Mouse (Mus musculus) adrenal gland, postnatal 36 days (tissue): ENCODE measurements at regions not wholly inside any gene's neighbourhood (a gene's known extent, or its start where the extent isn't known, plus 50 kb on each side); places are given as distances from the start of the nearest gene placed in this dataset.
A peak's percentile ranks its signal among the peaks of the same experiment; 100 is the strongest.

Source experiments
- DNase-seq, 2 experiments: peaks; one replicate each; pipeline ENCODE4 v3.0.0; 2021; ENCODE audit warnings: mixed read lengths in 1 of 2

DNA sequence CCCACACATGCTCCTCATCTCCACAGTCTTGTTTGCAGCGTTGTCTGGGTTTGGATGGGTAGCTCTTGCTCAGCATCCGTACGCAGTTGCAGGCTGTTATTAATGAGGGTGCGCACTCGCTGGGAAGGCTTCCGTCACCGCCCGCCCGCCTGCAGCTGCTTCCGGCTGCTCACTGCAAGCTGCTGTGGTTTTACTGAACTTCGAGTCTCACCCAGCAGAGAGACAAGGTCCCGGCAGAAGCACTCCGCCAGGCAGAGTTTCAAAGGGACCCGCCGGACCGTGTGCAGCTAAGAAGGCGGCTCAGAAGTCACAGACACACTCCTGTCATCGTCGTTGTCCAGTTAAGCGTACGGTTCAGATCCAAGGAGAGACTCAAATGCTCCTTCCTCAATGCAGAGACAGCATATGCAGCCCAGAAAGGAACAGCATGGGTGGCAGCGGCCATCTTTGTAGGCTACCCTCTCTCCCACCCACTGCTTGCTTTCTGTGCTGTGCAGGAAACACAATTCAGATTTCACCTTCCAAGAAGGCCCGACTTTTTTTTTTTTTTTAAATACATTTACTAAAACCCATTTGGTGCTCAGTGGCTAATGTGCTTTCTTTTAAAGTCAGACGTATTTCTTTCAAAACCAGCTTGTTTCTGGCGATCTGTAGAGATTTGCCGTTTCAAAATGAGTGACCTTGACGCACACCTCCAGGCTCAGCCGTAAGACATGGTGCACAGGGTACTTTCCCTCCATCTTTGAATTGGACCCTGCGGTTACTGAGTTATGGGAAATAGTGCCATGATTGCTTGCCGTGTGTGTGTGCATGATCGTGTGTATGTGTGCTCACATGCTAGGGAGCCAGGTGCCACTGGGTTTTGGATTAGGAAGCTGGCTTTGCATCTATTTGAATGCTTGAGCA, 169.2 kb upstream of the Map3k1 start:
- DNase-seq, result no peak

DNA sequence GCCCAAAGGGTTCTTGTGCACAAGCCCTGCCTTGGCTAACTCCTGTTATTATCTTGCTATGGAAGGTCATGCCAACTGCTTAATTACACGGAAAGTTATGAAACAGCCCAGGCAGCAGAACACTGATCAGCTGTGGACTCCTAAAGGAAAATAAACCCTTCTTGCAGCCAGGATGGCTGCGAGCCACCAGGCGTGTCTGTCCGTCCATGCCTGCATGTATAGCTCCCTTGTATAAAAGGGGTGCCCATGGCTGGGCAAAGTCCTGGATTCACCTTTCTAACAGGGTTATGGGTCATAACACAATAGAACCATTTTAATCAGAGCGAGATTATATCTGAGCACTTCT, 169.9 kb upstream of the Map3k1 start:
- no peak for DNase-seq

DNA sequence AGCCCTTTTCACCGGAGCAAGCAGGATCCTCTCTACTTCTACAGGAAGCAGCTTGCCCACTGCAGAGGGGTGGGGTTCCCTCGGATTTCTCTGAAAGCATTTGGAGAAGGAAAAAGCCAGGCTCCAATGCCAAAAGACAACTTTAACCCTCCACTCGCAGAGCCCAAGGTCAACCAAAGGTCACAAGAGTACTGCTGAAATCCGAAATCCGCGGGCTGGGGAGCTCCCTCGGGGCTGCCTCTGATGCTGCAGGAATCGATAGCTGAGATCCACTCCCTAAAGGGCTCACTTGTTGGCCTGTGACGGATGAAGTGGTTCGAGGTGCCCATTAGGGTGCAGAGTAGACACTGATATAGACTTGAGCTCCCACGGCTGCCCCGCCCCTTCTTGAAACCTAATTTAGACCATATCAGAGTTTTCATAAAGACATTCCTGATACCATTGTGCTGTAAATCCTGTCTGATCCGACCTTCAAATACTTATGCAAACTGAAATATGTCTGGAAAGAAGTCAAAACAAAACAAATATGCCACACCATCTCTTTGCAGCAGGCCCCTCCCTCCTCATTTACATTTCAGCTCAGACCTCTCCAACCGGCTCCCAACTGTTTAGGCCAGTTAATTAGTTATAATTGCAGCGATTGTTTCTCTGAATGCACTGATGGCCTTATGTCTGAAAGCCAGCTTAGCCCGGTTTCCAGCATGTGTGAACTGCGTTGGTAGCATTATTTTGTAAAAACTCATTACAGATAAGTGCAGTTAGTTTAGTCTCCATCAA, 170.8 kb upstream of the Map3k1 start:
- DNase-seq, result peak; percentile 10 to 37

DNA sequence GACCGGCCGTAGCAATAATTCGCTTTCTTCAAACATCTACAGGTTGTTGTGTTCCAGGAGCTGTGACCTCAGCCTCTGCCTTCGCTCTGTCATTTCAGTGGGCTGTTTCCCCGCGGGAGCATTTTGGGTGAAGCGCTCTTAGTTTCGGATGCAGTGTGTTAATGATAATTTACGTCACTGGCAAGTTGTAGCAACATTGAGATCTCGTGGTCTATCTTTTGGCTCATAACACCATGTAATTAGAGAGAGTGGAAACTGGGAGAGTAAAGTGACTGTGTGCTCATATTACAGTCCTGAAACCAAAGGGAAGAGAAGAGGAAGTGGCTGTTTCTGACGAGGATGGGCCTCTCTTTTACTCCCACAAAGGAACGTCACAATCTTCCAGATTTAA, 171.4 kb upstream of the Map3k1 start:
- no peak for DNase-seq

DNA sequence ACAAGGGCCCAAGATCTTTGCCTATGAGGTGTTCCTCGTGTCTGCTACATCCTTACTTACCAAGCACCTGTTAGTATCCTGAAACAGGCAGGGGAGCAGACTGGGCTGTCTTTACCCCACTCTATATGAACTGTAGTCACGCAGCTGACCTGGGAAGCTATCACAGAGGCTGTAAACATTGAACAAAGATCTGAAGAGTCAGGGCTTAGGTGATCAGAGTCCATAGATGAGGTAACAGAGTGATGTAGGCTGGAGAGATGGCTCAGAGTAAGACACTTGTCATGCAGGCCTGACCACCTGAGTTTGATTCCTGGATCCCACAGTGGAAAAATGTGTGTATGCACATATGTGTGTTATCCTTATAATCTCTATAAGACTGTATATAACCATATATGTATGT, 172.3 kb upstream of the Map3k1 start:
- no peak for DNase-seq

DNA sequence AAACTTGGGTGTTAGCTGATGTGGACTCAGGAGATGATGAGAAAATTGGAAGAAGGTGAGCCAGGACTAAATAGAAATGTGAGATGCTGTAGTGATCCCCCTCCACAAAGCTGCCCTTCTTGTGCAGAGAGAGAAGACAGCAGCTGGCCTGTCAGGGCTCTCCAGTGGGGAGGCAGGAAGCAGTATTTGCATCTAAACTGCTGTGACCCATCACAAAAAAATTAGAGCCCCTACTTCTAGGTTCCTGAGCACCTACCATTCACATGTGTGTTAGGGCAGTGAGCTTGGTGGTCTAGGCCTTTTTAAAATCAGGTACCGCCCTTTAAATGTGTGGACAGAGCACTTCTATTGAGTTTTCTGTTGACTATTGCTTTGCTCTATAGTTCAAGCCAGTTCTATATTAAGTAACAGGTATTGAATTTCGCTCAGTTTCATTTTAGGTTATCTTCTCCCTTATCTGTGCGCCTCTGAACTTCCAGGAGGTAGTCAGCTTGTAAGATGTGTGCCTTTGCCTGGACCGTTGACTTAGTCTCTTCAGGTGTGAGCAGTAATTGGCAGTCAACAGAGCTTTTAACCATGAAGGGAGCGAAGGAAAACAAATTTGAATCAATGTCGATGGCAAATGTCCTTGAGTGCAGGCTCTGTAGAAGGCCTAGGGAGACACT, 174.1 kb upstream of the Map3k1 start:
- DNase-seq, result no peak

DNA sequence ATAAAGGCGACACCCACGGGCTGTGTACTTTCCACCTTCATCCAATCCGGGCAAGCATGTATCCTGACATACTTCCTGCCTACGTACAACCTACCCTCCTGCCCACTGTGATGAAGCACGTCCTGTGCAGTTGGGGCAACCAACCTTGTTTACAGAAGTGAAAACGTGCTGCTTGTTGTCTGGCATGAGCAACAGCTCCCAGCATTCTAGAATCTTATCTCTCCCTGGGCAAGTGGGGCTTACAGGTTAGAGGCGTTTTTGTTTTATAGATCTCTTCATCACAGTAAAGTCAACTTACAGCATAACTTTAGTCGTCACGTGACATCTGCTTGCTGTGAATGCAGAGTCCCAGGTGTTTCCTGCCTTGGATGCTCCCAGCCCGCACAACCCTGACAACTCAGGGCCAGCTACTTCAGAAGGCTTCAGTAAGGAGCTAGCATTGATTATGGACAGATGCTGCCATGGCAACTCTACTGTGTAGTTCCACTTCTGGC, 175.3 kb upstream of the Map3k1 start:
- no peak for DNase-seq

DNA sequence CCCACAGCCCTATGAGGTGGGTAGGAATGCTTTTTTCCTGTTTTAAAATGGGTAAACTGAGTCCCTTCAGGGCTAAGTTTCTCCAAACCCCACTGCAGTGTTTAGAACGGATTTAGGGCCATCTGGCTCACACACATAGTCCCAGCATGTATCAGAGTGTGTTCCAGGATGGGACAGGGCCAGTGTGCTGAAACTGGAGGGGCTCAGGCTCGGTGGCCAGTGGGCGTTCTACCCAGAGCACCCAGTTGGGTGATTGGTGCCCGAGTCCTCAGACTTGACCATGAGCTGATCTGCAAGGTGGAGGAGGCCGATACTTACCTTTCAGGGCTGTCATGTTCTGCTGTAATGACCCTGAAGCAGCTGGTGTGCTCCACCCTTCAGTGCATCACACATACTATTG, 176.6 kb upstream of the Map3k1 start:
- no peak for DNase-seq

DNA sequence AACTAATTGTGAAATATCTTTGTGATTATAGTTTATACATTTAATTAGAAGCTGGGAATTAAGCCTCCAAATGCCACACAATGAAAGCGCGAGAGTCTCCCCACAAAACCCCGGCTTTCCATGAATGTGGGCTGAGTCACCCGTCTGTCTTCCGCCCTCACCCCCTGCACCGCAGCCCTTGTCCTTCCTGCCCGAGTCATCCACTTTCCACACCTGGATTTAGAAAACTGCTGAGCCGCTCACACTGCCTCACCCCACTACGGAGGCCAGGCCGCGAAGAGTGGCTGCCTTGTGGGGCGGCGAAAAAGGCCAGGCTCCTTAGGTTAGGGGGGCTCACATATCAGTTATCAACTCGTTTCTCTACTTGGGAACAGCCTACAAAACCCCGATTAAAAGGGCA, 177.9 kb upstream of the Map3k1 start:
- no peak for DNase-seq

DNA sequence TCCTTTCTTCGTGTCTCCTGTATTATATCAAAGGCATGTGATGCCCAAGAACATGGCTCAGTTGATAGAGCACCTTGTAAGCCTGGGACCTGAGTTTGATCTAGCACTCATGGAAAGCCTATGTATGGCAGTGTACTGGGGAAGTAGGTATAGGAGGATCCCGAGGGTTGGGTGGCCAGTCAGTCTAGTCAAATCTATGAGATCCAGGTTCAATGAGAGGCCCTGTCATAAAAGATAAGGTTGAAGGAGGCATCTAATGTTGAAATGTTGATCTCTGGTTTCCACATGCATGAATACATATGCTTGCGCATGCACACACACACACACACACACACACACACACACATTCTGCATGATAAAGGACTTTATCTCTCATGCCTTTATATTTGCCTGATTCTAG, 178.6 kb upstream of the Map3k1 start:
- DNase-seq, result no peak

DNA sequence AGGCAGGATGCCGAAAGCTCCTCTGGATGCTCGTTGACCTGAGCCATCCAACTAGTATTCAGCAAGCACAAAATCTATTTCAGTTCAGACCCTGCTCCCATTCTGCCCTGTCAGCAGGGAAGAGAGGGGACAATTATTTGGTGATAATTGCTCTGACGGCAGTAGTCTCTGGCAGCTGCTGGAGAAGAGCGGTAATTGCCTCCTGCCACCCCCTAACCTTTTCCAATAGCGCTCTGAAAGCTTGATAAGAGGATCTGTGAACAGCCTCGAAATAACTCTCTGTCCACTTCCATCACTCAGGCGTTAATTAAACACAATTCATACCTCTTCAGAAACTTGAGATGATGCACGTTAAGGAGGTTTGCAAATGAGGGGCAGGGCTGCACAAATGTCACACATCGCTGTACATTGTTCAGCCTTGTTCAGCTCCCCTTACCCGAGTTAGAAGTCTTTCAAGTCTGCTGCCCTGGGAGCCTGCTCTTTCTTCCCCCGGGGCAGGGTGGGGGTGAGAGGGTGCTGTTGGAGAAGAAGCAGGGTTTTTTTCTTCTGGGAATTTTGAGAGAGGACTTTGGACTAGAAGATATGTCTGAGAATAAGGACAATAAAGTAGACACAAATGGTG, 182.2 kb upstream of the Map3k1 start:
- no peak for DNase-seq

DNA sequence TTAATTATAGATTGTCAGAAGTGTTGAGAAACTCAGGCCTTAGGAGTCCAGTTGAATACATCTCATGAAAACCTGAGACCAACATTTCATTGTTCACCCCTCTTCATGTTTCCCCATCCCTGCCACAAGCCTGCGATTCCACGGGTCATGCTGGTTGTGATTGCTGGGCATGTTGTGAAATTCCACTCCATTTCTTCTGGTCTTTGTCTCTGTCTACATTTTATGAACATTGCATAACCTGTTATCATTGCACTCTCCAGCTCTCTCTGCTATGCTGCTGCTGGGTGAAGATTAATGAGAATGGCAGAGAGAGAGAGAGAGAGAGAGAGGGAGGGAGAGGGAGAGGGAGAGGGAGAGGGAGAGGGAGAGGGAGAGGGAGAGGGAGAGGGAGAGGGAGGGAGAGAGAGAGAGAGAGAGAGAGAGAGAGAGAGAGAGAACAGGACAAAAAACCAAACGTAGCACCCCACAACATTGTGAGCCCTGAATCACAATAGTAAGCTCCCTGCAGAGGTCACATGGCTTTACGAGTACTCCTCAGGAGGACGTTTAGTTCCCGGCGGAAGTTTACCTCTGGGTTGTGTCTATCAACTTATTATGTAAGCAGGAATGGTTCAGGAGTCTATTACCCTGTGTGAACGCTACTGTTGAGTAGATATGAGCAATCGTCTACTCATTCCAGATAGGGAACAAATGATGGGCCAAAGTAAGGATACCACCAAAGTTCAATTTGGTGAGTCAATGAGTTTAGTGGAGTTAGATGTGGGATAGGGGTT, 183.5 kb upstream of the Map3k1 start:
- no peak for DNase-seq

DNA sequence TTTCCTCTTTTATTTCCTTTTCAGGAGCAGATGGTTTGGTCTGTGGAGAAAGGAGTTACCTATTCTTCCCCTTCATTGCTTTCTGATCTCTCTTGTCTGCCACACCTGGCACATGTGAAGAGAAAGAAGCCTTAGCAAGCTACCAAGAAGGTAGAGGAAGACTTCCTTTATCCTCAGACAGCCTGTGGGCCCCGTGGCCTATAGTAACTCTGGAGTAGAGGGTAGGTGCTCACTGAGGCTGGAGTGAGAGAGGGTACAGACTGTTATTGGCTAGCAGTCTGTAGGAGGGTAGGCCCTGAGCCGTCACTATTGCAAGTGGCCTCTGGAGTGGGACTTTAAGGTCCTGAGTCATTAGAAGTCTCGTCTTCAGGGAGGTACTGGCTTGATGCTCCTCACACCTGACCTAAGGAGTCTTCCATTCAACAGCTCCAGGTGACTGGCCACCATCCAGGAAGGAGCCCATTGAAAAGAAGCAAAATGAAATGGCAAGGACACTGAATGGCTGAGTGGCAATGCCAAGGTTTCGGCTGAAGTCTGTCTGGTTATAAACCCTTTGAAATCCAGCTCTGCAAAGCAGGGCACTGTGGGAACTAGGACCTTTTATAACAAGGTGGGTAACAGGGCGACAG, 186.2 kb upstream of the Map3k1 start:
- no peak for DNase-seq

DNA sequence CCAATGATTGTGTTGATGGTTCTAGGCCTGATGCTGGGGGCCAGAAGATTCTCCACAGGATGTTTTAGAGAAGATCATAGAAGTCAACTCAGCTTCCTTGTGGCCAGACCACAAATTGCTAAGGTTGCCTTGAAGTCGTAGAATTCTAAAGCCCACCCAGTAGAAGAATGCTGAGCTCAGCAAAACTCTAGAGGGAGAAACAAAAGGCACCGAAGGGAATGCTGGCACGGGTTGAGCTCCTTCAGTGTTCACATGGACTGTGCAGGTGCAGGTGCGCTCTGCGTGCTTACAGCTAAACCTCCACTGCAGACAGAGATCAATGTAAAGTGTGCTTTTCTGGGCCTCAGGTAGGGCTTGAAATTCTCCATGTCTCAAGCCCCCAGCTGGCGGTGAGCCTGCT, 186.9 kb upstream of the Map3k1 start:
- DNase-seq, result no peak

DNA sequence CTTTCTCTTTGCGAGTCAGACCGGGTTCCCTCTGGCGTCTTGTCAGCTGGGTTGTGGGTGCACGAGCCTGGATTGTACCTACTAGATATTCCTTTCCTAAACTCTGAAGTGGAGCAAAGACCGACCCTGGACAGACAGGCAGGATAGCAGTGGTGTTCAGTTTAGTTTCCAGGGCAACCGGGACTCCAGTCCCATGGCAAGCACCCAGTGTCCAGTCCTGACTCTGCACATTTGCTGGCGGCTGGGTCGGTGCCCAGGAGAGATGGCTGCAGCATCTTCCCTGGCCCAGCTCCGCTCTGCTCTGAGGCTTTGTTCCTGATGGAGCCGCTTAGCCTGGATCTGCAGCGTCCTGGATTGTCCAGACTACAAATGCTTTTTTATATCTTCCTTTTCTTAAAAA, 188.1 kb upstream of the Map3k1 start:
- DNase-seq, result peak; percentile 66 to 74

DNA sequence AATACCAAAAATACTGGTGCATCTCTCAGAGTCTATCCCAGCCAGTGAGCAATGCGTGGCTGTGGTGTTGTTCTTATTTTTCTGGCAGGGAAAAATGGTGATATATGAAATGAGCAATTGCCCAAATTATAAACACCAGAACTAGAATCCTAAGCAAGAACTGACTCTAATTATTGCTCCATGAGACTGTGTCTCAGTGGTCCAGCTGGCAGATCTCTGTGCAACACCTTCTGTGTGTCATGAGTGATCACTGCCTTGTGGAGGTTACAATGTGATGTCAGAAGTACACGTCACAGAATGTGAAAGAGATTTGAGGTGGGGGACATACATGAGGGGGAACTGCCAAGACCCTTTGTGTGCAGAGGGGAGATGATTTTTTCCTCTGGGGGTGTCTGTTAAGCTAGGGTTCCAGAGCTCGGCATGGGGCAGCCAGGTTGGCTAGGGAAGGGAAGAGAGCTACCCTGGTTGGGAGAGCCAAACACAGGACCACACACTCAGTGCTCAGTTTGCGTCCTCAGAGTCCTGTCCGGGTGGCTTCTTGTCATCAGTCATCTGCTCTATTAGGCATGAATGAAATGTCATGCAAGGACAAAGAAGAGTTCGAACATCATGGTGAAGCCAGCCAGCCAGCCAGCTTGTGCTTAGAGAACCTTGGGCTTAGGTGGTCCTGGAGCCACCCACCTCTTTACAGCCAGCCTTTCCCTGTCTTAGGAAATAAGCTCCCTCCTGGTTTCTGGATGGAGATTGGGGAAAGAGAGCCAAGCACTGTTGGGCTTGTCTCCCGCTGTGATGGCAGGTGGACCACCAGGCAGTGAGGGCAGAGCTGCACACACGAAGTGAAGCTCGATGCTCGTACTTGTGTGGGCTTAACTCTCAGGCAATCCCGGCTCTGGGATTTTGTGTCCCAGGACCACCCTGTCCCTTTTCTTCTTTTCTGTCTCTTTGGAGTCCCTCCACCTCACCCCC, 189.5 kb upstream of the Map3k1 start:
- DNase-seq, result no peak

DNA sequence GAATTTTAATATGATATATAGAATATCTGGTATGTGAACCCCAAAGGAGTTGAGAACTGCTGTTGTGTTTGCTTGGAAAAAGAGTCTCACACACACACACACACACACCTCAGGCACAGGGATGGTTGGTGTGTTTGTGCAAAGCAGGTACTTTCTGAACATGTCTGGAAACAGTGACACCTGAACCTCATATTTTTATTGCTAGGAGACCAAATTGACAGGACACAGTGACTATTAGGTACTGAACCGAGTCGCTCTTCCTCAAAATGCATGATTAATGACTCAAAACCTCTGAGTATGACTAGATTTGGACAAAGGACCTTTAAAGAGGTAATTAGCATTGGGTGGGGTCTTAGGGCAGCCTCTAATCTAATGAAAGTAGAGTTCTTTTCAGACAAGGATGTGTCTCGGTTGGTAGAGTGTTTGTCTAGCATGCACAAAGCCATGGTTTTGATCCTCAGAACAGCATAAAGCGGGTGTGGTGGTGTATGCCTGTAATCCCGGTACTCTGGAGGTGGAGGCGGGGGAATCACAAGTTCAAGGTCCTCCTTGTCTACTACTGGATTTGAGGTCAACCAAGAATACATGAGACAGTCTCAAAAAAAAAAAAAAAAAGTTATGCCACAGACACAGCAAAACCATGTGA, 191.0 kb upstream of the Map3k1 start:
- DNase-seq, result no peak

DNA sequence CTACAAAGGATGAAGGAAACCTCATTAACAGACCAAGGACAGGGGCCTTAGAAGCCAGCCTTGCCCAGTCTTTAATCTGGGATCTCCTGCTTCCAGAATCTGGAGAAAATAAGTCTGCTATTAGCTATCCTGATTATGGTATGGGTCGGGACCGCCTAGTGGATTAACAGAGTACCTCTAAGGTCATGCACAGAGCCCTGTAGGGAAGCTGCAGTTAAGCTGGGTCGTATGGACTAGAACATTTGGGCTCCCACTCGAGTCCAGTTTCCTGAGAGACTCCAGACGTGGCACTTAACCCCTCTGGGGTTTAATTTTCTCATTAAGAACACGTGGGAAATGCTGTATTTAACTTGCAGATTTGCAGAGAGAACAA, 191.5 kb upstream of the Map3k1 start:
- no peak for DNase-seq

DNA sequence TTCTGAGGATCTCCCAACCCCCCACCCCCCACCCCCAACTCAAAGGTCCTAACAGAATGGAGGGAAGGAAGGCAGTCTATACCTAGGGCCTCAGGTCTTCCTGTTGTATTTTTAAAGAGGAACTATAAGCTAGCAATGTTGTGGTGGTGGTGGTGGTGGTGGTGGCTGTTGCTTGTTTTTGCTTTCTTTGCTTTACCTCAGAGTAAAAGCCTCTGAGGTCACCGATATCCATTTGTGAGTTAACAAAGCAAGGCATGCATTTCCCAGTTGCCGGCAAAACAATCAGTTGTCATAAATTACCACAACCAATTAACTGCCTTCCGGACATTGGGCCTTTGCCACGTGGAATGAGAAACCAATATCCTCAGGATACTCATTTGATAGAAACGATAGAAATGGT, 191.9 kb upstream of the Map3k1 start:
- no peak for DNase-seq
